Mouse (Mus musculus): ENCODE measurements around the gene Cenpn. TPM values are rescaled to one million over a fixed set of nuclear protein-coding genes. Genes with fewer than 3 reads are reported as not detected.

Cenpn gene
- polyA plus RNA-seq, 1 experiment from 2014 or later, result 29.8 TPM

- peak overlapping the region; percentile 95 for H3K4me3 ChIP-seq
- ATAC-seq (ENCODE audit: insufficient number of reproducible peaks, low FRiP score, low TSS enrichment, low read depth), result peak; percentile 38; the same call in 1 of the 2 replicates
- H3K4me2 ChIP-seq, result peak overlapping the region; percentile 86
- peaks cover 6% of the 10 kb centered on the region for H3K36me3 ChIP-seq
- no peaks in the 10 kb centered on the region for H3K27me3 ChIP-seq
- H3K9me3 ChIP-seq, result no peaks in the 10 kb centered on the region
- H3K4me1 ChIP-seq, result peaks cover 16% of the 10 kb centered on the region
- peak overlapping the region; percentile 89 for H3K9ac ChIP-seq
- under 1% methylated on average over 62 of the region's 62 CpGs for WGBS
- H3K27ac ChIP-seq, result peak overlapping the region; percentile 33
These were observed 22.2 kb downstream of the Cenpn start for GRCm38 (mm10) chr8:116943555-116944384.

GRCm38 (mm10) chr8:116944385-116944696 is 22.8 kb downstream of the Cenpn start:
- Histone ChIP-seq H3K27me3 (no peaks in the 10 kb centered on the region), H3K4me3 (peak overlapping the region; percentile 95), H3K4me1 (peaks cover 16% of the 10 kb centered on the region), H3K27ac (no peak overlapping the region), H3K4me2 (peak overlapping the region; percentile 86), H3K9ac (0 out of 2 replicates have a peak overlapping the region, but pooled peaks have one; percentile 89), H3K9me3 (no peaks in the 10 kb centered on the region), H3K36me3 (peaks cover 6% of the 10 kb centered on the region)
- no peak for ATAC-seq (ENCODE audit: insufficient number of reproducible peaks, low FRiP score, low TSS enrichment, low read depth)
- WGBS, result 8% methylated on average over 4 of the region's 4 CpGs

DNA sequence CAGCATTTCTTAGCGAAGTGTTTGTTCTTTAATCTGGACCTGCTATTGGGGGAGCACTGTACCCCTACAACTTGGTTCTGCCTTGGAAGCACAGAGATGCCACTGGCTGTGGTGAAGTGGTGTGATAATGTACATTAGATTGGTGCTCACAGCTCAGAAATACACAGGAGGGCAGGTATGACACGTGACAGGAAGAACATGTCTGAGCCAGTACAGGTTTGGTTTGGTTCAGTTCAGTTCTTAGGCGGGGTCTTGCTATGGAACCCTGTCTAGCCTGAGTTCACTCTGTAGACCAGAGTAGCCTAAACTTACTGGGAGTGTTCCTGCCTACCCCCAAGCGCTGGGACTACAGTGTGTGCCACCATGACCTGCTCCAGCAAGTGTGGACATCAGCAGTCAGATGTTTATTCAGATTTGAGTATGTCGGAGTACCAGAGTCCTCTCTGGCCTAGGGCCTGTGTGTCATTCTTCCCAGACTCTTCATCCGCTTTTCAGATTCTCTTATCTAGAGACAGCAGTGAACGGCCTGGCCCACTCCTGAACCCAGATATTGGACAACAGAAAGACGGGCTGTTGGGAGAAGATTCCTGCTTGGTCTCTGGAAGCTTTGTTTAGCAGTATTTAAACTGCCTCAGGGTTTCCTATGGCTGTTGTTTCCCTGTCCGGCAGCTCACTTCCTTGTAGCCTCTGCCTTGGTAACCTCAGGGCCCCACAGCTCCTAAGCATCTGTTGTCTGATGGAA is 23.8 kb downstream of the Cenpn start:
- Histone ChIP-seq H3K36me3 (peaks cover 6% of the 10 kb centered on the region), H3K27ac (no peak overlapping the region), H3K4me3 (no peak overlapping the region), H3K27me3 (no peaks in the 10 kb centered on the region), H3K4me1 (peaks cover 16% of the 10 kb centered on the region), H3K4me2 (no peak overlapping the region), H3K9ac (no peak overlapping the region), H3K9me3 (no peaks in the 10 kb centered on the region)
- 83% methylated on average over 9 of the region's 9 CpGs for WGBS
- ATAC-seq (ENCODE audit: insufficient number of reproducible peaks, low FRiP score, low TSS enrichment, low read depth), result no peak

DNA sequence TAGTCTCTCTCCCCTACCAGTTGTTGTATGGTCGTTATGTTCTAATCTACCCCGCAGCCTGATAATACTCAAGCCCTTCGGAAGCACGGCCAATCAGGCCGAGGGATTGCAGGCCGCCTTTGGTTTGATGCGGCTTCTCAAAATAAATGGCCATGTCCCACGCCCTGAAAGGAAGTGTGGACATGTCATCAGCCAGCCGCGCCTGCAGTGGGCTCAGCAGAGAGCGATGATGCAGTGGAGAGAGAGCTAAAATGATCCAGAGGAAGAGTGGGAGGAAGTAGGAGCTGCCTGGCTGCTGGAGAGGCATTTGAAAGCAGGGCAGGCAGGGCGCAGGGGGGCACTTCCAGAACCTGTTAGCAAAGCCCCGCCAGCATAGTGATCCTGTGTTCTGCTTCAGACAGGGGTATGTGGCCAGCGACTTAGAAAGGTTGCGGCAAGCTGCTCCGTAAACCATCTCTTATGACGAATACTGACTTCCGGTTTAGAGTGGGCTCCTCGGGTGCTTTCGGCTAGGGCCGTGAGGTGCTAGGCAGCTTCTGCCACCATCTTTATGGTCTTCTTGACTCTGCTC is 24.8 kb downstream of the Cenpn start:
- H3K4me1 ChIP-seq, result peaks cover 21% of the 10 kb centered on the region
- H3K9me3 ChIP-seq, result no peaks in the 10 kb centered on the region
- no peak overlapping the region for H3K4me3 ChIP-seq
- H3K27ac ChIP-seq, result no peak overlapping the region
- H3K4me2 ChIP-seq, result no peak overlapping the region
- no peaks in the 10 kb centered on the region for H3K36me3 ChIP-seq
- no peaks in the 10 kb centered on the region for H3K27me3 ChIP-seq
- 80% methylated on average over 21 of the region's 21 CpGs for WGBS
- ATAC-seq (ENCODE audit: insufficient number of reproducible peaks, low FRiP score, low TSS enrichment, low read depth), result no peak
- peak overlapping the region; percentile 15; the same call in 1 of the 2 replicates for H3K9ac ChIP-seq

GRCm38 (mm10) chr8:116946851-116947250 is 25.3 kb downstream of the Cenpn start:
- H3K4me1 ChIP-seq, result peaks cover 25% of the 10 kb centered on the region
- H3K27me3 ChIP-seq, result no peaks in the 10 kb centered on the region
- WGBS, result 81% methylated on average over 6 of the region's 6 CpGs
- H3K9me3 ChIP-seq, result no peaks in the 10 kb centered on the region
- no peak for ATAC-seq (ENCODE audit: insufficient number of reproducible peaks, low FRiP score, low TSS enrichment, low read depth)
- H3K4me2 ChIP-seq, result no peak overlapping the region
- no peak overlapping the region for H3K27ac ChIP-seq
- no peaks in the 10 kb centered on the region for H3K36me3 ChIP-seq
- H3K9ac ChIP-seq, result no peak overlapping the region
- no peak overlapping the region for H3K4me3 ChIP-seq

- H3K4me1 ChIP-seq, result peaks cover 29% of the 10 kb centered on the region
- no peak for ATAC-seq (ENCODE audit: insufficient number of reproducible peaks, low FRiP score, low TSS enrichment, low read depth)
- H3K36me3 ChIP-seq, result no peaks in the 10 kb centered on the region
- H3K4me2 ChIP-seq, result no peak overlapping the region
- H3K27me3 ChIP-seq, result no peaks in the 10 kb centered on the region
- H3K4me3 ChIP-seq, result no peak overlapping the region
- no peak overlapping the region for H3K9ac ChIP-seq
- WGBS, result 86% methylated on average over 7 of the region's 7 CpGs
- no peaks in the 10 kb centered on the region for H3K9me3 ChIP-seq
- H3K27ac ChIP-seq, result no peak overlapping the region
These were observed 26.1 kb downstream of the Cenpn start for GRCm38 (mm10) chr8:116947589-116947988.

GRCm38 (mm10) chr8:116951369-116951768 is 29.8 kb downstream of the Cenpn start:
- Histone ChIP-seq H3K4me2 (no peak overlapping the region), H3K4me3 (no peak overlapping the region), H3K27ac (no peak overlapping the region), H3K9ac (no peak overlapping the region), H3K27me3 (no peaks in the 10 kb centered on the region), H3K4me1 (peaks cover 13% of the 10 kb centered on the region), H3K9me3 (no peaks in the 10 kb centered on the region), H3K36me3 (peaks cover 36% of the 10 kb centered on the region)
- no peak for ATAC-seq (ENCODE audit: insufficient number of reproducible peaks, low FRiP score, low TSS enrichment, low read depth)
- 39% methylated on average over 5 of the region's 5 CpGs for WGBS

DNA sequence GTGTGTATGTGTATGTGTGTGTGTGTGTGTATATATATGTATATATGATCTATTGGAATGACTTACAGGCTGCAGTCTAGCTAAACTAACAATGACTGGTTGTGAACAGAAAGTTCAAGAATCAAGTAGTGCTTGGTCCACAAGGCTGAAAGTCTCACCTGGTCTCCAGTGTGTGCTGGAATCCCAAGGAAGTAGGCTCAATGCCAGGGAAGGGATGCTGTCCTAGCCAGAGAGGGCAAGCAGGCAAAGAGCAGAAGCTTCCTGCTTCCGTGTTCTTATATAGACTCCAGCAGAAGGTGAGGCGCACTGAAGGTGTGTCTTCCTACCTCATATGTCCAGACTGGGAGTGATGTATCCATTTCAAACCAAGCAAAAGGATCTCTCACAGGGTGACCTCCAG is 30.2 kb downstream of the Cenpn start:
- 86% methylated on average over 2 of the region's 2 CpGs for WGBS
- Histone ChIP-seq H3K4me3 (no peak overlapping the region), H3K4me2 (no peak overlapping the region), H3K27ac (no peak overlapping the region), H3K4me1 (peaks cover 13% of the 10 kb centered on the region), H3K36me3 (peaks cover 40% of the 10 kb centered on the region), H3K9ac (no peak overlapping the region), H3K27me3 (no peaks in the 10 kb centered on the region), H3K9me3 (no peaks in the 10 kb centered on the region)
- no peak for ATAC-seq (ENCODE audit: insufficient number of reproducible peaks, low FRiP score, low TSS enrichment, low read depth)

- H3K9me3 ChIP-seq, result no peaks in the 10 kb centered on the region
- H3K4me2 ChIP-seq, result no peak overlapping the region
- peaks cover 47% of the 10 kb centered on the region for H3K36me3 ChIP-seq
- no peak overlapping the region for H3K27ac ChIP-seq
- H3K4me3 ChIP-seq, result no peak overlapping the region
- H3K4me1 ChIP-seq, result peaks cover 13% of the 10 kb centered on the region
- no peak overlapping the region for H3K9ac ChIP-seq
- ATAC-seq (ENCODE audit: insufficient number of reproducible peaks, low FRiP score, low TSS enrichment, low read depth), result no peak
- WGBS, result 86% methylated on average over 8 of the region's 8 CpGs
- H3K27me3 ChIP-seq, result no peaks in the 10 kb centered on the region
These were observed 30.9 kb downstream of the Cenpn start for GRCm38 (mm10) chr8:116952428-116952827.

DNA sequence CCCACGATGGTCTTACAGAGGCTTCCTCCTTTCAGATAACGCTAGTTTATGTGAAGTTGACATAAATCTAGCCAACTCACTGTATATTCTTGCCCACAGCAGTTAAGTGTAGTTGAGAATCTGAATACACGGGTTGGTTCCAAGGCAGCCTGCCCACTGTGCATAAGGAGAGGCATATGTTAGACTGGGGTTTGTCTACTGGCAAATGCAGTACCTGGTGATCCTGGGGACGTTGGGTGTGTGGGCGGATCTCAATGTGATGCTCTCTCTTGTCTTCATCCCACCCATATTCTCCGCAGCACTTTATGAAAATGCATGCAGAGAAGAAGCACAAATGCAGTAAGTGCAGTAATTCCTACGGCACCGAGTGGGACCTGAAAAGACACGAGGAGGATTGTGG is 32.9 kb downstream of the Cenpn start:
- Histone ChIP-seq H3K27me3 (no peaks in the 10 kb centered on the region), H3K27ac (no peak overlapping the region), H3K4me2 (no peak overlapping the region), H3K4me1 (peaks cover 13% of the 10 kb centered on the region), H3K9ac (no peak overlapping the region), H3K4me3 (no peak overlapping the region), H3K9me3 (no peaks in the 10 kb centered on the region), H3K36me3 (peaks cover 66% of the 10 kb centered on the region)
- ATAC-seq (ENCODE audit: insufficient number of reproducible peaks, low FRiP score, low TSS enrichment, low read depth), result no peak
- 96% methylated on average over 9 of the region's 9 CpGs for WGBS

DNA sequence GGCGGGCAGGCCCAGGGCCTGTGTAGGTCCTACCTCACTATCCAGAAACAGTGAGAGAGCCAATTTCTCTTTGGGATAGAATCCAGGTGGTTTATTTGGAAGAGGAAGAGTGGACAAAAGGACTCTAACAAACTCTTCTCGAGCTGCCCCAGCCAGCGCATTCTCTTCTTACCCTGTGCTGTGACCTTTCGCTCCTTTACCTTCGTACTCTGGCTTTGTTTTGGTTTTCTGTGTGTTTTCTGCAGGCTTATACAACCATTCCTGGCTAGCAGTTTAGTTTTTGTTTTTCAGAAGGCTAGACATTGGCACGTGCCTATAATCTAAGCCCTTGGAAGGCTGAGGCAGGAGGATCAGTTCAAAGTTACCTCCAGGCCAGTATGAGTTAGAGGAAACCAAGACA is 48.0 kb downstream of the Cenpn start:
- WGBS, result 86% methylated on average over 6 of the region's 6 CpGs
- ATAC-seq (ENCODE audit: insufficient number of reproducible peaks, low FRiP score, low TSS enrichment, low read depth), result no peak

GRCm38 (mm10) chr8:116975066-116975465 is 53.5 kb downstream of the Cenpn start:
- Histone ChIP-seq H3K27ac (no peak overlapping the region), H3K9me3 (no peaks in the 10 kb centered on the region), H3K36me3 (no peaks in the 10 kb centered on the region), H3K4me1 (peaks cover 15% of the 10 kb centered on the region; the same call in 1 of the 2 replicates), H3K4me3 (no peak overlapping the region), H3K27me3 (no peaks in the 10 kb centered on the region), H3K4me2 (no peak overlapping the region), H3K9ac (no peak overlapping the region)
- 35% methylated on average over 5 of the region's 5 CpGs for WGBS
- ATAC-seq (ENCODE audit: insufficient number of reproducible peaks, low FRiP score, low TSS enrichment, low read depth), result no peak

More for the DNA sequence above, 48.0 kb downstream of the Cenpn start:
- Histone ChIP-seq H3K4me2 (no peak overlapping the region), H3K9ac (no peak overlapping the region), H3K27me3 (no peaks in the 10 kb centered on the region), H3K36me3 (no peaks in the 10 kb centered on the region), H3K4me1 (0 out of 2 replicates have a peak, but pooled peaks cover 4% of the 10 kb centered on the region), H3K4me3 (no peak overlapping the region), H3K9me3 (no peaks in the 10 kb centered on the region), H3K27ac (no peak overlapping the region)
